Mouse (Mus musculus) megakaryocyte-erythroid progenitor cell, adult 5 weeks (primary cell): ENCODE measurements around the gene Hoxd8. TPM values are rescaled to one million over a fixed set of nuclear protein-coding genes. Genes with fewer than 3 reads are reported as not detected.

Experiments
- polyA plus RNA-seq: library from polyadenylated mRNA; stranded (reverse); fragments of >175 nt; gene quantifications from 2 replicates; pipeline ENCODE4 v1.2.3, GENCODE M21; 2012

The Hoxd8 gene
- 0.04 TPM in 1 of 2 replicates, not detected in the other for polyA plus RNA-seq

DNA sequence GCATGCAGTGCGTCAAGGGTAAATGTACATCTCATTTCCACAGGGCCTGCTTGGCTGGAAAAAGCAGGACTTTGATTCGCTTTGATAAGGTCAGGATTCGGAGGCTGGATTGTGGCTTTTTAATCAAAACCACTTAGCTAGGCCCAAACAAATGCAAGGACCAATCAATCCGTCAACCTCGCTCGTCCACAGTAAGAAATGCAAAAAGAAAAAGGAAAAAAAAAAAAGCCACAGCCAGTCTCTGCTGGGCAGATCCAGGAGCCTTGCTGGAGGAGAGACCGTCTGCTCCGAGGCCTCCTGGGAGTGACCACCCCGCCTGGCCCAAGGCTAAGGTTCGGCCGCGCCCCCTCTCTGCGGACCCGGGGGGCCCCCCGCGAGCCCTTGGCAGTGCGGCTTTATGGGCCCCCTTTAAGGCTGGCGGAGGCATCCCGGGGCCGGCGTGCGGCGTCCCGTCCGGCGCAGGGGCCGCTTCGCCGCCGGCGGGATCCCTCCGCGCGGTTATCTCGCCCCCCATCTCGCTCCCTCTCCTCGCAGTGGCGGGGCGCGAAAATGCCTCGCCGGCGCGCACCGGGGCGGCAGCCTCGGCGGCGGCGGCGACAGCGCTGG is at the start of gene Hoxd8:
Gene Hoxd8, plus strand, starts transcription at position 223 of the 606 bp plus-strand sequence.

DNA sequence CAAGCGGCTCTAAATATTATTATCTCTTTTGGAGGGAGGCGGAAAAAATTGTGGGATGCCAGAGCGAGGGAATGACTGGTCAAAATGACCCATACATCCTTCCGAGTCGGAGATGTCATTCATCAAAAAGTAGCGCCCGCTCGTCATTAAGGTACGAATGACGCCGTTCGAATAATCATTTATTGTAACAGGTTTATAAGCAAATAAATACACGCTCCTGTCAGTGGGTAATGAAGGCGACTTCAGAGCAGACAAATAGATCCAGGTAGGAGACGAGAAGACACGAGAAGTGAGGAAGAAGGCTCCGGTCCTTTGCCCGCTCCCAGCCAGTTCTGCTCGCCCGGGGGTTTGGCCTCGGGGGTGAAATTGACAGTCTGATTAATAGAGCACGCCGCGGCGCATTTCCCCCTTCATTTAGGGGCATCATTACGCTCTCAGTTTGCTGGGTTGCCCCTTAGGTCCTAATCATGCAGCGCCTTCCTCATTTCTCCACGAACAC is 44.9 kb upstream of the Hoxd8 start, which contains the start of gene Evx2:
Gene Evx2, minus strand, starts transcription at position 51 of the 499 bp plus-strand sequence.

DNA sequence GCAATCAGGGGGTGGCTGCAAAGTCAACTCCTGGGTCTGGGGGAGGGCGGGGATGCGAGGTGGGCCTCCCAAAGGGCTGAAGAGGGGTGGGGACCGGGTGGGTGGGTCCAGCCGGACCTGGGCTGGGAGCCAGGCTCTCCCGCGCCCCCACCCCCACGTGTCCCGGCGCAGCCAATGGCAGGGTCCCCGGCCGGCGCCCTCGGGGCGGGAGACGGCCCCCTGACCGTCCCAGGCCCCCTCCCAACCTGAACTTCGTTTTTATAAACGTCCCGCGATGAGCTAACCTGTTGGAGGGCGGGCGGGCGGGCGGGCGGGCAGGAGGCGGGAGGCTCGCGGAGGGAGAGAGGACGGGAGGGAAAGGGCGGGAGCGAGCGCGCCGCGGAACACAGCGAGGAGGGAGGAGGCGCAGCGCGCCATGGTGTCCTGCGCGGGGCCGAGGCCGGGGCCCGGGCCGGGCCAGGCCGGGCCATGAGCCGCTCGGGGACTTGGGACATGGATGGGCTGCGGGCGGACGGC is 36.5 kb upstream of the Hoxd8 start, which contains the start of gene Hoxd13:
Gene Hoxd13, plus strand, starts transcription at position 469 of the 516 bp plus-strand sequence.

DNA sequence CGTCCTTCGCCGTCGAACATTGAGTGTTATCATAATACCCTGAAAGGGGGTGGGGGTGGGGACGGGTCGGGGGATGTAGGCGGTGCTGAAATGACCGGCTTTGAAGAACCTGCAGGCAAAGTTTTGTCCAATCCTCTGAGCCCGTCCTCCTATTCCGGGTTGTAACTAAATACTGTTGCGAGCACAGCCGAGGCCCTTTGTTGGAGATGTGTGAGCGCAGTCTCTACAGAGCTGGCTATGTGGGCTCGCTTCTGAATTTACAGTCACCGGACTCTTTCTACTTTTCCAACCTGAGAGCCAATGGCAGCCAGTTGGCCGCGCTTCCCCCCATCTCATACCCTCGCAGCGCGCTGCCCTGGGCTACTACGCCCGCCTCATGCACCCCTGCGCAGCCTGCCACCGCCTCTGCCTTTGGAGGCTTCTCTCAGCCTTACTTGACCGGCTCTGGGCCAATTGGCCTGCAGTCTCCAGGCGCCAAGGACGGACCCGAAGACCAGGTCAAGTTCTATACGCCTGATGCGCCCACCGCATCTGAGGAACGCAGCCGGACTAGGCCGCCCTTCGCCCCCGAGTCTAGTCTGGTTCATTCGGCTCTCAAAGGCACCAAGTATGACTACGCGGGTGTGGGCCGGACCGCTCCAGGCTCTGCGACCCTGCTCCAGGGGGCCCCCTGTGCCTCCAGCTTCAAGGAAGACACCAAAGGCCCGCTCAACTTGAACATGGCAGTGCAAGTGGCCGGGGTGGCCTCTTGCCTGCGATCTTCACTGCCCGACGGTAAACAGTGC is 29.3 kb upstream of the Hoxd8 start, which contains the start of gene Hoxd12:
Gene Hoxd12, plus strand, starts transcription at position 133 of the 785 bp plus-strand sequence.

DNA sequence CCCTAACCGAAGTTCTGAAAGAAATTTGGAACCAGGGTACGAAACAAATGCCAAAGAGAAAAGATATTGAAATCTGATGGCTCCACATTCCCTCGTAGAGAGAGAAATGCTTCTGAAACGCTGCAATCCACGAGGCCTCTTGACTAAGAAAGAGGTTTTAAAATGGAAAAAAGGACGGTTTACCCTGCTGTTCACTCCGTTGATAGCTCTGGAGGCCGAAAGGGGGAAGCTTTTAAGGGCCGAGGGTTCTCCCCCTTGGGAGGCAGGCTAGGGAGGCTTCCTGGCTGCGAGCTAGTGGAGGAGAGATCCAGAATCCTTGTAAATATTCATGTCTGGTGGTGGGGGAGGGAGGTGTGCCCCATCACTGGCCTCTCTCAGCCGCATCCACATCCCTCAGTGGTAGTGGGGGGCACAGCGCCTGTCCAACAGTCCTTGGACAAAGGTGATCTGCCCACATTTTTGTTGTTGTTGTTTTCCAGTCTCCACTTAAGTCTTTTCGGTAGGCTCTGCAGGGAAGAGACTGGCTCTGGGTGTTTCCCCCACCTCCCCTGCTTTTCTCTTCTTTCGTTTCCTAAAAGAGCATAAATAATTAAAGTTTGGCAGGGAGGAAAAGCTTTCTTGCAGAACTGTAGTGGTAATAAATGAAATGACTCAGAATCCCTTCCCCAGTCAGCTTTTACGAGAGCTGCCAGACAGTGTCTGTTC is 25.4 kb upstream of the Hoxd8 start, which contains the start of gene Hoxd11:
Gene Hoxd11, plus strand, starts transcription at position 667 of the 705 bp plus-strand sequence.

DNA sequence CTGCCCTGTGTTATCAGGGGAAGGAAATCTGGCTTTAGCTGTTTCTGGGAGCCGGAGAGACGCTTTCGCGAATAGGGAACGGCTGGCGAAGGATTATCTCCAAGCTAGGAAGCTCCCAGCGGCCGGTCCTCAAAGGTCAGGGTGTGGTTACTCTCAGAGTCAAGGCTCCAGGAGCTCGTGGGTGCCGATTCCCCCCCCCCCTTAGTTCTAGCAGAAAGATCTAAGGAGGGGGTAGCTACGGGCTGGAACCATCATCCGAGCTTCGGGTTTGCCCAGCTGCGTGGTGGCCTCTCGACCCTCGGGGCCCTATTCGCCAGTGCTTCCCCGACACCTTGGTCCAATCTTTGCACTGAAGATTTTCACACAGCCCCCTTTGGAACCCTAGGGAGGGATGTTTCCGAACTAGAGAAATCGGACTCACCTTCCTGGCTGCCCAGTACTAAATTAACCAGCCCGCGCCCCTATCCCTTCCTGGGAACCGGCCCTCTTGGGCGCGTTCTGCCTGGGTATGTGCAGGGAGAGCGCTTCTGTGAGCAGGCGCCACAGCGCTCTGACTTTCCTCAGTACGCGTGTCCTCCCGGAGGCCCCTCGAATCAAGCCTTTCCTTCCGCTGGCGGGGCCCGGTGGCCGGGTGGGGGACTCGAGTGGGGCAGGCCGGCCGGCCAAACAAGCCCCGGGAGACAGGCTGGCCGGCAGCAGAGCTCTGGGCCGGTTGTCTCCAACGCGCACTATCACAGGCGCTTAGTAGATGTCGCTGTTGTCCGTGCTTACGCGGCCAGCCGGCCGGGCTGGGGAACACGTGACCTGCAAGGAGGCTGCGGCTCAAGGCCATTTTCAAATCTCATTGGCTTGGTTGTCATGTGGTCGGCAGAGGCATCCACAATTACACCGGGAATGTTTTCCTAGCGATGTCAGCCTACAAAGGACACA is 13.1 kb upstream of the Hoxd8 start, which contains the start of gene Hoxd10:
Gene Hoxd10, plus strand, starts transcription at position 903 of the 930 bp plus-strand sequence.

DNA sequence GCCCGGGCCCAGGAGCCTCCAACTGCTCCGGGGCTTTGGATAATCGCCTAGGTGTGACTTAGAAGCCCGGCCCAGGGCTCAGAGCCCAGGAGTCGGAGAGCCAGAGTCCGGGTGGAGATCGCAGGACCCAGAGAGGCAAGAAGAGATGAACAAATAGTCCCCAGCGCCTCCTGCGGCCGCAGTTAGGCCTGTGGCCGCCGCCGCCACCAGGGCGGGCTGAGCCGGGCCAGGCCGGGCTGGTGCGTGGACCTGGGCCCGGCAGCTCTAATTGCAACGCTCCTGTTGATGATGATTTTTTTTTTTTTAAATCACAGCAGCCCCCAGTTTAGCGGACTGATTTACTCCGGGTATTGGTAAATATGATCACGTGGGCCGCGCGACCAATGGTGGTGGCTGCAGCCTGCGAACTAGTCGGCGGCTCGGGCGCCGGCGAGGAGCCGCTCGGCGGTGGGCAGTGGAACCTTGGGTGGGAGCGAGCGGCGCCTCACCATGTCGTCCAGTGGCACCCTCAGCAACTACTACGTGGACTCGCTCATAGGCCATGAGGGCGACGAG is 6.8 kb upstream of the Hoxd8 start, which contains the start of gene Hoxd9:
Gene Hoxd9, plus strand, starts transcription at position 161 of the 555 bp plus-strand sequence.

DNA sequence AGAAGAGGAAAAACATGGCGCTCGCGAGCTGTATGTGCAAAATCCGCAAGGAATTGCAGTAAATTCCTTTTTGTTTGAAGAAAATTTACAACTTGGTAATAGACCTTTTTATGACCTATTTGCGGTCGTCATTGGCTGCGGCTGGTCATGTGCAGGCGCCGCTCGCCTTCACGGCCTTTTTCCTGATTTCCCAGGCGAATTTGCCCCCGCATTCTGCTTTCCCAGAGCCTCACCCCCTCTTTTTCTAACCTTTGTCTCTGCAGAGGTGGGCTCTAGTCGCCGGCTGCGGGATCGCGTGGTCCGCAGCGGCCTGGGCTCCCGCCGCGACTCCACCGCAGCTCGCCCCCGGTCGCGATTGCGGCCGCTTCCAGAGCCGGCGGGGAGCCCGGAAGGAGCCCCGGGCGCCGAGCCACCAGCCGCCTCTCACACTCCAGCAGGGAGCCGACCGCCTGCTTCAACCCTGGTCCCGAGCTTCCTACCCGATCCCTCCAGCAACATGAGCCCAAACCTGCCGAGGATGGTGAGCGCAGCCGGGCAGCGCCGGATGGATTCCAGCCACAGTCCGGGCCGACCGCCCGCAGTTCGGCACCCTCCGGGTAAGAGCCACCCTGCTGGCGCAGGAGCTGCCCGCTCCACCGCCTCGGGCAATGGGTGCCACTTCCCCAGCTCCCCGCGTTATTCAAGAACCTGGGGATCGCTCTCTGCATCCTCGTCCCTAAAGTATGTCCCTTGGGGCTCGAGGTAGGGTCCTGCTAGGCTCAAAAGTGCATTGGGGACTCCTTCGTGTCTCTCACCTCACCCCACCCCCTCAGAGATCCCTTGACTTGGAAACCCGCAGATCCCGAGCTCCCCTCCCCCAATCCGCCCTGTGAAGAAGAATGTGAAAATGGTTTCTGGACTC is 7.6 kb downstream of the Hoxd8 start, which contains the start of the genes Hoxd3 and Hoxd4:
Gene Hoxd3, plus strand, starts transcription at position 207 of the 901 bp plus-strand sequence.
Gene Hoxd4, plus strand, starts transcription at position 209 of the 901 bp plus-strand sequence.

DNA sequence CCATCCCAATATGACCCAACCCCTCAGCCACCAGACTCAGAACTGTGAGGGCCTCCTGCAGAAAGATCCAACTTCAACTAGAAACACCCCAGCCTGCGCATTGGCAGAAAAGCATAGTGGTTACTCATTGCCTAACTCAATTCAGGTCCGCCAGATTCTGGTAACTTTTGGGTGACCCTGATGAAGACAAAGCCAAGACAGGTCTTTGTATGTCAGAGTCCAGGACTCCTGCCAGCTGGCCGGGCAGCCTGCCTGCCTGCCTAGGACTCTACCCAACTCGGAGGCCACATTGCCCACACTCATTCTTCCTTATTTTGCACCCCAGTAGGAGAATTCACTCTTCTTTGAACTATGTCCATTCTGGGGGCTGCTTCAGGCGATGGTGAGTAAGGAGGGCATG is 22.1 kb downstream of the Hoxd8 start, which contains the start of gene Gm28230:
Gene Gm28230, plus strand, starts transcription at position 178 of the 400 bp plus-strand sequence.

Other genes starting within 250 kb of the Hoxd8 start
- gene Lnpk, start 125.2 kb upstream of the Hoxd8 start, polyA plus RNA-seq = 8.6 and 9.0 TPM in 2 replicates
- not detected in 2 replicates for gene Evx2, start 45.1 kb upstream of the Hoxd8 start, polyA plus RNA-seq
- not detected in 2 replicates for gene Hoxd13, start 36.3 kb upstream of the Hoxd8 start, polyA plus RNA-seq
- gene Hoxd12, start 29.6 kb upstream of the Hoxd8 start, polyA plus RNA-seq = not detected in 2 replicates
- not detected in 2 replicates for gene Hoxd11, start 25.1 kb upstream of the Hoxd8 start, polyA plus RNA-seq
- gene Hoxd10, start 12.7 kb upstream of the Hoxd8 start, polyA plus RNA-seq = not detected in 2 replicates
- gene Hoxd9, start 6.9 kb upstream of the Hoxd8 start, polyA plus RNA-seq = not detected in 2 replicates
- gene Hoxd3, start 7.3 kb downstream of the Hoxd8 start, polyA plus RNA-seq = 0.04 TPM in 1 of 2 replicates, not detected in the other
- gene Hoxd4, start 7.3 kb downstream of the Hoxd8 start, polyA plus RNA-seq = not detected in 2 replicates
- not detected in 2 replicates for gene Gm28230, start 22.1 kb downstream of the Hoxd8 start, polyA plus RNA-seq
- 0.20 TPM in 1 of 2 replicates, not detected in the other for gene Hoxd1, start 58.4 kb downstream of the Hoxd8 start, polyA plus RNA-seq
- gene Mtx2, start 121.2 kb downstream of the Hoxd8 start, polyA plus RNA-seq = 25.9 and 26.5 TPM in 2 replicates